Mouse (Mus musculus): Measurements from ENCODE around the gene Mef2a.
"Not testable (repeated sequence)": the region's sequence is repeated elsewhere in the genome, so short reads cannot be mapped to it uniquely, and the experiment has no call there.

Mef2a gene

GRCm38 (mm10) chr7:67371351-67371890, 1.2 kb downstream of the Mef2a start:
- peak; percentile 13 for DNase-seq (ENCODE audit: low read depth, low spot score)

DNA sequence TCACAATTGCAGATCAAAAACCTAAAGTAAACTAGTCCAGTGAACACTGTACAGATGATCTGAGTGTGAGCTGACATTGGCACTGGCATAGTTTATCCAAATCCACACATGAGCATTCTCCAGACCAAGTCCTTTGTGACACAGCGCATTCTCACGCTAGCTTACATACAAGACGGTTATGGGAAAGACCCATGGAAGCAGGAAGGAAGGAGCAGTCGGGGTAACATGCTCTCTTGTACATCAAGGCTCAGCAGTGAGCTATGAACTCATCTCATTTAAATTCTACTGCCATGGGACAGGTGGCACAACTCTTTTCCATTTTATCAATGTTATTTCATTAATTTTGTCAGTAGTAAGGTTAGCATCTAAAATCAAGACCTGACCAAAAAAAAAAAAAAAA, 3.0 kb downstream of the Mef2a start:
- DNase-seq (ENCODE audit: low read depth, low spot score): no peak

- no peak for DNase-seq (ENCODE audit: low read depth, low spot score)
These were observed 4.3 kb downstream of the Mef2a start for GRCm38 (mm10) chr7:67368394-67368793.

DNA sequence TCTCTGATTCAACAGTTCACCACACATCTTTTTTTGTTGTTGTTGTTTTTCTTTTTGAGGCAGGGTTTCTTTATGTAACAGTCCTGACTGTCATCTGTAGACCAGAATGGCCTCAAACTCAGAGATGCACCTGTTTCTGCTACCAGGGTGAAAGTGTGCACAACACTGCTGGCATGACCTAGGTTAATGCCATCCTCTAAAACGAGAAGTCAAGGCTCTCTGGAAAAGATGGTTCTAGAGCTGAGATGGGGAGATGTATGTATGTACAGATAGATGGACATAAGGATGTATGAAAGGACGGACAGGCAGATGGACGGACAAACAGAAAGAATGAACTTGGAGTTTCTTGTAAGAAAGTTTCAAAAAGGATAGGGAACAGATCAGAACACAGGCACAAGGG, 12.1 kb downstream of the Mef2a start:
- DNase-seq (ENCODE audit: low read depth, low spot score): no peak

- DNase-seq (ENCODE audit: low read depth, low spot score): no peak
These were observed 12.8 kb downstream of the Mef2a start for GRCm38 (mm10) chr7:67359863-67360262.

DNA sequence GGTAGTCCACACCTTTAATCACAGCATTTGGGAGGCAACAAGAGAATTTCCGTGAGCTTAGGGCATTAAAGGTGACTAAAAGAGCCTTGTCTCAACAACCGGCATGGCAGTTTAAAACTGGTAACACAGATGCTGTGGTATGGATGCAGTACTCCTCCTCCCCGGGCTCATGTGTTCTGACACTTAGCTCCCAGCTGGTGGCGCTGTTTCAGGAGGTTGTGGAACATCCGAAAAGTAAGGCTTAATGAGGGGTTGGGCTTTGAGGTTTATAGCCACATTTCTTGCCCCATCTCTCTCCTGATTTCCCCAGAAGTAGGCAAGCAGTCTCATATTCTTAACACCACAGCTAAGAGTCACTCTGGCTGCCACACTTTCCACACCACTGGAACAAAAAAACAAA, 16.8 kb downstream of the Mef2a start:
- DNase-seq (ENCODE audit: low read depth, low spot score): no peak

DNA sequence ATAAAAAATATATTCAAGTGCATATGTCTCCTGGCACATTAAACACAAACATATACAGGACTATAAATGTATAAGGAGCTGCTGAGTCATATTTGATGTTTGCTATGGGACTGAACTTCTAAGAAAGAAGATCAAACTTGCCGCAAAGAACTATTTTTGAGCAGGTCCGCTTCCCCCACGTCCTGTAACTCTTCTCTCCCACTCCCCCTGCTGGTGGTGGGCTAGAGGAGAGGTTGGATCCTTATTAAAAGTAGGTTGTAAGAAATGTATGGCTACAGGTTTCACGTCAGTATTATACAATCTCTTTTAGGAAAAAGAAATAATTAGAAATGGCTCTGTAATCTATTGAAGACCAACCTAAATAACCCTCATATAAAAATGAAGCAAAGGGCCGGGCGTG, 19.0 kb downstream of the Mef2a start:
- DNase-seq (ENCODE audit: low read depth, low spot score): no peak

- no peak for DNase-seq (ENCODE audit: low read depth, low spot score)
These were observed 19.7 kb downstream of the Mef2a start for GRCm38 (mm10) chr7:67352989-67353388.

GRCm38 (mm10) chr7:67344443-67344842, 28.2 kb downstream of the Mef2a start:
- DNase-seq (ENCODE audit: low read depth, low spot score): no peak

DNA sequence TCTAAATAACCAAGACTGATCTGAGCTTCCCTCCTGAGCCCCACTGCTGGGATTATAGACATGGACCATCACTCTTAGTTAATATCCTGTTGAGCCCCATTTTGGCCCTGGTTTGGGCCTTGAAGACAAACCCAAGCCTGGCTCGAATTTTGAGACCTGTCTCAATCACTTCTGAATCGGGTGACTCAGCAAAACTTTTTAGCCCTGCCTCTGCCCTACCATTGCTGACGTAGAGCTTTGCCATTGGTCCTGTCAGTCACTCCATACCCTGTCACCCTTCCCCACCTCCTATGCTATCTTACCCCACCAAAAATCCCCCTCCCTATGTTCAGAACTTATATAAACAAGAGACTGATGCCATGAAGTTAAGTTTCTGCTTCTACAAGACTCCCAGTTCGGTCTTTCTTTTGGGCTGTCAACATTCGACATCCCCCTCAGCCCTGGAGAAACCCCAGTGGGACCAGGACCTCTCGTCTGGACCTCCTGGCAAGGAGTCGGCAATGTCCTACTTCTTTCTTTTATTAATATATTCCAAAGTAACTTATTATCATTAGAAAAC, 30.5 kb downstream of the Mef2a start:
- DNase-seq (ENCODE audit: low read depth, low spot score): peak; percentile 4

DNA sequence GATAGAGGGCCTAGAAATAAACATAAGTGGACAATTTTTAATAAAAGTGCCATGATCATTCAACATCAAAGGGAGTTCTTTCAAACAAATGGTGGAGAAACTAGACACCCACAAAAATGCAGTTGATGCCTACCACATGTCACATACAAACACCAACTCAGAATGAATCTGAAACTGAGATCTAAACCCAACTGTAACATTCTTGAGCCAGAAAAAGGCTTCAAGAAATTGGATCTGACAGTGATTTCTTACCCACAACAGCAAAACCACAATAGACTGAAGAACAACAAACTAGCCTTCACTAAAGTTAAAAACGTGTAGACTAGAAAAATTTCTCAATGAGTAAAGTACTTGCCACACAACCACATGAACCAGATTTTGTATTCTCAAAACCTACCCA, 52.3 kb downstream of the Mef2a start:
- DNase-seq (ENCODE audit: low read depth, low spot score): no peak

DNA sequence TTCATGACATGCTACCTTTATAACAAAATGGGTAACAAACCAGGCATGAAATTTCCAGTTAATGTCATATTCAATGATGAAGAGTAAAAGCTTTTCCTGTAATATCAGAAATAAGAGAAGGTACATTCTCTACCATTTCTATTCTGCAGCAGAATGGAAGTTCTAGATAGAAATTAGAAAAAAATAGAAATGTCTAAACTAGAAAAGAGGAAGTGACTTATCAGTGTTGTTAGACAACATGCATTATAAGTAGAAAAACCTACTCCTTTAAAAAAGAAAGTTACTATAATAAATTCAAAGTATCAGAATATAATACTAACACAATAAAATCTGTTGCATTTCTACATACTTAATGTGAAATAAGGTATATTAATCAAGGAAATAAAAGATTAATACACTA, 54.0 kb downstream of the Mef2a start:
- DNase-seq (ENCODE audit: low read depth, low spot score): no peak

GRCm38 (mm10) chr7:67313200-67313599, 59.5 kb downstream of the Mef2a start:
- DNase-seq (ENCODE audit: low read depth, low spot score): no peak

DNA sequence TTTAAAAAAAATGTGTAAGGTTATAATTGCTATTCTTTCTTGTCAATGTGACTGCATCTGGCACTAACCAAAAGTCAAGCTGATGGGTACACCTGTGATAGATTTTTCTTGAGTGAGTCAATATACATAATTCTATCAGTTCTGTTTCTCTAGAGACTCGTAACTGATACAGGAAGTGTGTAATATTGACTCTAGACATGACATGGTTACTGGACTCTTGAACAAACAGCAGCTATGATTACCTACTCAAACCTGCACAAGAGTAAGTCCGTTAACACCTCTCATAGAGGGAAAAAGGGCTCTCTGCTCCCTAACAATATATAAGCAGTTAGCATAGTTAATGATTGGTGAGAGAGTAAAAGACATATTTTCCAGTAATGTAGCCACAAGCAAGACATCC, 62.5 kb downstream of the Mef2a start:
- no peak for DNase-seq (ENCODE audit: low read depth, low spot score)

GRCm38 (mm10) chr7:67308102-67308501, 64.6 kb downstream of the Mef2a start:
- DNase-seq (ENCODE audit: low read depth, low spot score): no peak

DNA sequence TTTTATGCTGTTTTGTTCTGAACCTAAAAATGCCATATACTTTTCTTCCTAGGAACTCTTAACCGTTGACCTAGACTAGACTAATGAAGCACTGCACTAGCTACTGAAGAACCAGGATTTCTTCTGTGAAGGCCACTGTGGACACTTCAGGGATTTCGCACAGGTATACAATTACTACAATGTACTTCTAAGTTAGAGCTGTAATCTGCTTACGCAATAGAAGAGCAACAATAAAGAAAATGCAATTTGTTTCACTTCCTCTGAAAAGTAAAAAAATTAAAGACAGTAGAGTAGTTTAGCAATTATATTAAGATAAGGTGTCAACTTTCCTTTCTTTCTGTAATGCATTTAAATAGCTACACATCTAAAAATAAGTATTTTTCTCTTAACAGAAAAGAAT, 65.6 kb downstream of the Mef2a start:
- no peak for DNase-seq (ENCODE audit: low read depth, low spot score)

DNA sequence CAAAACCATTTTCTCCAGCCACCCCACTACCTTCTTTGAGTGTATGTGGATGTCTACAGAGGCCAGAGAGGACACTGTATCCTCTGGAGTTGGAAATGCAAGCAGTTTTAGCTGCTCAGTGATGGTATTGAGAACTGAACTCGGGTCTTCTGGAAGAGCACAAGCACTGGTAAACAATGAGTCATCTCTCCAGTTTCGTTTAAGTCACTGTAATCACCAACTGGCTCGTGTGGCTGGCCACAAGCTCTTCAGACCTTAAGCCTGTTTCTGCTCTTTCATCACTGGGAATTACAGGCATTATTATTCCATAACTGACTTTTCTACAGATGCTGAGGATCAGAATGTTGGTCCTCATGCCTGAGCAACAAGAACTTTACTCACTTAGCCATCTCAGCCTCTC, 67.7 kb downstream of the Mef2a start:
- no peak for DNase-seq (ENCODE audit: low read depth, low spot score)

DNA sequence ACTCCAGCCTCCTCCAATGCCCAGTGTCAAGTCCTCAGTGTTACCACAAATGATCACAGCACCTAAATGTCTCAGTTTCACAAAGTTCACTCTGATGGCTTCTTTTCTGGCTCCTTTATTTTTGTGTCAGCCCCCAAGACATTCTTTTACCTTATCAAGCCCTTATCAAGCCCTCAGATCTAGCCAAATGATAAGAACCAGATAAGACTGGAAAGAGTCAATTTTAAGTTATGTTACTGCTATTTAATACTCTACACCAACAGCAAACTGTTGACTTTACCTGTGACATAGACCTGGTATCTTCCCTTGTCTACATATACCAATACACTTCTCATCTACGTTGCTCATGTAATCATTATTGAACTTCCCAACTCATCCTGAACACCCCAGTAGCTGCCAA, 76.2 kb downstream of the Mef2a start:
- DNase-seq (ENCODE audit: low read depth, low spot score): no peak

DNA sequence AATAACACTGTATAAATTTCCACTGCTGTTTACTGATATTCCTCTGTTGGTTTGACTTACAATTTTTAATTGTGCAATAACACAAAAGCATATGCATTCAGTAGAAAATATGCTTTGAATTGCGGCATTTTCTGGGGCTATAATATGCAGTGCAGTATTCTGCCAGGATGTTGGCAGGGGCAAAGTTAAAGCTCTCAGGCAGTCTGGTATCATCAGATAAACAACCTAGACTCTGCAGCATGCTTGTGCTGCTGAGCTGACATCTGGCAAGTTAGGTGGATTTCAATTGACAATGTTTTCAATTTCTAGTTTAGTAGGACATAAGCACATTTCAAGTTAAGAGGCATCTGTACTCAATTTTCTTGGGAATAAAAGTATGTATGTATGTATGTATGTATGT, 81.3 kb downstream of the Mef2a start:
- no peak for DNase-seq (ENCODE audit: low read depth, low spot score)

DNA sequence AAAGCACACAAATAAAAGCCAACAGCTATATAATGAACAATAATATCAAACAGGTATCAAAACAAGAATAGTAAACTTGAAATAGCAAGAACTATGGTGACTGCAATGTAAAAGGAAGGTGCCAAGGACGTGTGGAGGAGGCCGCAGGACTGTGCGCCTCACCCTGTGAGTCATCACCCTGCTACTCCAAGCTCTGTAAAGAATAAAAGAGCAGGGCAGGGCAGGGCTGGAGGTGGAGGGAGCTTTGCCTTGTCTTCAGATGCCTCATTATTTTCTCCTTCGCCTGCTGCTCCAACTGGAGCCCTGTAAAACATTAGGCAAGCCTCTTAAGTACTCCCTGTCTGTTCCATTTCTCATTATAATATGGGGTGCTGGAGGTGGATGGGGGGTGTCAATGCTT, 85.2 kb downstream of the Mef2a start:
- DNase-seq (ENCODE audit: low read depth, low spot score): no peak

DNA sequence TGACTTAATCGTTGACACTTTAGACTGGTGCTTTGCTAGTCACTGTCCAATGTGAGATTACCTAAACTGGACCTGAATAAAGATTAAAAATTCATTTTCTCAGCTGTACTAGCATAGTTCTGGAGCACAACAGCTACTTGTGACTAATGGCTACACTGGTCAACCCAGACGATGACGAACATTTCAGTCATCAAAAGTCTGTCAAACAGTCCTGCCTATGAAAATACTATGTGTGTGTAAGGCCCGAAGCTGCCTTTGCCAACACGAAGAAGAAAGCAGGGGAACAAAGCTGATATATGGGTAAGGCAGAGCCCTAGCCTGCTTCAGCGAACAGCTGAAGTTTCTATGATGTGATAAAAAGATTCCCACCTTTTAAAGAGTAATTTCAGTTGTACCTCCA, 89.1 kb downstream of the Mef2a start:
- no peak for DNase-seq (ENCODE audit: low read depth, low spot score)

DNA sequence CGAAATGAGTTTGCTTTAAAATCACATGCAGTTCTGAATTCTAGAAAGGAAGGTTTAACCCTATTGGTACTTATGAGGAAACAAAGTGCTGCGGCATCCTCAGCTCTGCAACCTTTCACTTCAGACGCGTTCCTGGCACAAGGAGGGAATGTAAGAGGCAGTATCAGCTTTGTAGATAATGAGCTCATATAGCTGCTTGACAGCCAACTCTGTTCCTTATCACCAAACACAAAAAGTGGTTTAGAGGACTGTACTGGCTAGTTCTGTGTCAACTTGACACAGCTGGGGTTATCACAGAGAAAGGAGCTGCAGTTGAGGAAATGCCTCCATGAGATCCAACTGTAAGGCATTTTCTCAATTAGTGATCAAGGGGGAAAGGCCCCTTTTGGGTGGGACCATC, 102.2 kb downstream of the Mef2a start:
- DNase-seq (ENCODE audit: low read depth, low spot score): not testable (repeated sequence)

GRCm38 (mm10) chr7:67259828-67260563, 112.7 kb downstream of the Mef2a start:
- peak; percentile 43 for DNase-seq (ENCODE audit: low read depth, low spot score)

Data from c-Kit-negative CD71-positive TER-119-positive erythroid progenitor cells, embryonic 14.5 days (primary cell).